Mouse (Mus musculus): ENCODE data around the gene Melk. TPM values are rescaled to one million over a fixed set of nuclear protein-coding genes. Genes with fewer than 3 reads are reported as not detected.

Gene Melk
- polyA plus RNA-seq, 1 experiment from 2014 or later = 5.7 TPM

DNA sequence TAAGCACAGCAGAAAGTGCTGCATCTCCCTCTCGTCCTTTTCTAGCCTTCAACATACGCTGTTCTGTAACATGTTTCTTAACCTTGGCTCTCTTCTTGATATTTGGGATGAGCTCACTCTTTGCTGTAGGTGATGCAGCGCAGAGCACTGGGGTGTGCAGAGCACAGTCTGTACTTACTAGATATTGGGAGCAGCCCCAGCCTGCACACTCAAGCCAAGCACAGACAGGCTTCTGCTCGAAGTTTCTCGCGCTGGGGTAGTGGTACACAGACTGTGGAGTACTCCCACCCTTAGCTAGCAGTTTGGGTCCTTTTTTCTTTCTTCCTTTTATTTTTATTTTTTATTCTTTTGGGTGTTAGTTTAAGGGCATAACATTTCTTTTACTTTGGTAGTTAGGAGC, 19.8 kb downstream of the Melk start:
- no peak overlapping the region for H3K4me2 ChIP-seq (replicated peaks)
- H3K9me3 ChIP-seq (ENCODE audit: control insufficient read depth, low read length) = no peaks in the 10 kb centered on the region
- DNase-seq (ENCODE audit: low spot score) (no peak), ATAC-seq (ENCODE audit: low FRiP score) (no peak)
- no peak overlapping the region for H3K27ac ChIP-seq
- no peaks in the 10 kb centered on the region for H3K27me3 ChIP-seq (ENCODE audit: control insufficient read depth, insufficient read depth, low read length)
- H3K4me3 ChIP-seq (replicated peaks; ENCODE audit: low read length) = no peak overlapping the region
- no peaks in the 10 kb centered on the region for H3K36me3 ChIP-seq (replicated peaks; ENCODE audit: control insufficient read depth, insufficient read depth)
- no peak overlapping the region for H3K9ac ChIP-seq
- no peaks in the 10 kb centered on the region for H3K4me1 ChIP-seq (replicated peaks; ENCODE audit: control insufficient read depth, insufficient read depth, low read length)
- 91% methylated on average over 6 of the region's 6 CpGs for WGBS

GRCm38 (mm10) chr4:44322124-44322523, 21.4 kb downstream of the Melk start:
- Histone ChIP-seq H3K27ac (no peak overlapping the region), H3K4me2 (replicated peaks) (no peak overlapping the region), H3K27me3 (ENCODE audit: control insufficient read depth, insufficient read depth, low read length) (no peaks in the 10 kb centered on the region), H3K9ac (no peak overlapping the region), H3K4me3 (replicated peaks; ENCODE audit: low read length) (no peak overlapping the region), H3K9me3 (ENCODE audit: control insufficient read depth, low read length) (no peaks in the 10 kb centered on the region), H3K4me1 (replicated peaks; ENCODE audit: control insufficient read depth, insufficient read depth, low read length) (no peaks in the 10 kb centered on the region), H3K36me3 (replicated peaks; ENCODE audit: control insufficient read depth, insufficient read depth) (no peaks in the 10 kb centered on the region)
- DNase-seq (ENCODE audit: low spot score) = no peak
- ATAC-seq (ENCODE audit: low FRiP score) = no peak
- WGBS = 91% methylated on average over 7 of the region's 7 CpGs

- no peak overlapping the region for H3K9ac ChIP-seq
- DNase-seq (ENCODE audit: low spot score) (peak; percentile 70), ATAC-seq (ENCODE audit: low FRiP score) (no peak)
- no peaks in the 10 kb centered on the region for H3K4me1 ChIP-seq (replicated peaks; ENCODE audit: control insufficient read depth, insufficient read depth, low read length)
- no peaks in the 10 kb centered on the region for H3K36me3 ChIP-seq (replicated peaks; ENCODE audit: control insufficient read depth, insufficient read depth)
- no peak overlapping the region for H3K4me2 ChIP-seq (replicated peaks)
- WGBS = 40% methylated on average over 4 of the region's 4 CpGs
- no peaks in the 10 kb centered on the region for H3K9me3 ChIP-seq (ENCODE audit: control insufficient read depth, low read length)
- H3K27me3 ChIP-seq (ENCODE audit: control insufficient read depth, insufficient read depth, low read length) = no peaks in the 10 kb centered on the region
- H3K4me3 ChIP-seq (replicated peaks; ENCODE audit: low read length) = no peak overlapping the region
- no peak overlapping the region for H3K27ac ChIP-seq
These were observed 24.8 kb downstream of the Melk start for GRCm38 (mm10) chr4:44325453-44325852.

DNA sequence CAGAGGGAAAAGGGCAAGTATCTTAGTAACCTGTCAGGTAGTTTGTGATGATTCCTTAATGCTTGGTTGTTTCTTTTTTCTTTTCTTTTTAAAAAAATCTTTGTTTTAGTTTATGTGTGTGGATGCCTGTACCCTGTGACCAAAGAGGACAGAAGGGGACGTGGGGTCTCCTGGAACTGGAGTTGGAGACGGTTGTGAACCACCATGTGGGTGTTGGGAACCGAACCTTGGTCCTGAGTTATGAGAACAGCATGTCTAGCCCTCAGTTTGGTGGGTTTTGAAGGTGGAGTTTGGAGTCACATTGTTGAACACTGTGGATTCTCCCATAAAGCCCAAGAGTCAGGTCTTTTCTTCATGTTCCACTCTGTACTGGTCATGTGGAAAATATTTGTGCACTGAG, 26.0 kb downstream of the Melk start:
- 91% methylated on average over 3 of the region's 3 CpGs for WGBS
- no peak for DNase-seq (ENCODE audit: low spot score)

GRCm38 (mm10) chr4:44327976-44328375, 27.3 kb downstream of the Melk start:
- 85% methylated on average over 1 of the region's 1 CpGs for WGBS
- H3K9me3 ChIP-seq (ENCODE audit: control insufficient read depth, low read length) = no peaks in the 10 kb centered on the region
- DNase-seq (ENCODE audit: low spot score) = peak; percentile 35
- no peaks in the 10 kb centered on the region for H3K27me3 ChIP-seq (ENCODE audit: control insufficient read depth, insufficient read depth, low read length)
- no peak overlapping the region for H3K4me3 ChIP-seq (replicated peaks; ENCODE audit: low read length)
- H3K4me2 ChIP-seq (replicated peaks) = no peak overlapping the region
- no peaks in the 10 kb centered on the region for H3K4me1 ChIP-seq (replicated peaks; ENCODE audit: control insufficient read depth, insufficient read depth, low read length)
- no peaks in the 10 kb centered on the region for H3K36me3 ChIP-seq (replicated peaks; ENCODE audit: control insufficient read depth, insufficient read depth)
- no peak overlapping the region for H3K27ac ChIP-seq
- no peak overlapping the region for H3K9ac ChIP-seq
- no peak for ATAC-seq (ENCODE audit: low FRiP score)

More for the DNA sequence above, 26.0 kb downstream of the Melk start:
- no peaks in the 10 kb centered on the region for H3K9me3 ChIP-seq (ENCODE audit: control insufficient read depth, low read length)
- no peak overlapping the region for H3K9ac ChIP-seq
- H3K27ac ChIP-seq = no peak overlapping the region
- H3K4me3 ChIP-seq (replicated peaks; ENCODE audit: low read length) = no peak overlapping the region
- H3K36me3 ChIP-seq (replicated peaks; ENCODE audit: control insufficient read depth, insufficient read depth) = no peaks in the 10 kb centered on the region
- no peak overlapping the region for H3K4me2 ChIP-seq (replicated peaks)
- ATAC-seq (ENCODE audit: low FRiP score) = no peak
- H3K4me1 ChIP-seq (replicated peaks; ENCODE audit: control insufficient read depth, insufficient read depth, low read length) = no peaks in the 10 kb centered on the region
- H3K27me3 ChIP-seq (ENCODE audit: control insufficient read depth, insufficient read depth, low read length) = no peaks in the 10 kb centered on the region

DNA sequence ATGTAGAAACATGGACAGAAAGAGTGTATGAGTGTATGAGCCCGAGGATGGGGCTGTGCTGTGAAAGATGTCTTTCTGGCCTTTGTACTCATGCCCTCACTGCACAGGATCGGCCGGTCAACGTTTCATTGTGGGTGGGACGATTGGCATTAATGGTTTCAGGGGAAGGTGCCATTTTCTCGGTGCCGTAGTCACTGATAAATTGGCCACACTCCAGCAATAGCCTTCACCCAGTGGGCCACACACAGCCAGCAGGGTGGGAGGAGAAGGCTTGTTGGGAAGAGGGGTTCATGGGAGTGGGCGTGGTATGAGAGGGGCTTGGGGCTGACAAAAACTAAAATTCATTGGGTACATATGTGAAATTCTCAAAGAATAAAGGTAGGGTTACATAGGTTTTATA, 34.3 kb downstream of the Melk start:
- no peak overlapping the region for H3K4me3 ChIP-seq (replicated peaks; ENCODE audit: low read length)
- WGBS = 92% methylated on average over 8 of the region's 8 CpGs
- H3K9ac ChIP-seq = no peak overlapping the region

GRCm38 (mm10) chr4:44361670-44362069, 61.0 kb downstream of the Melk start:
- no peak for ATAC-seq (ENCODE audit: low FRiP score)
- 91% methylated on average over 7 of the region's 7 CpGs for WGBS
- no peaks in the 10 kb centered on the region for H3K9me3 ChIP-seq (ENCODE audit: control insufficient read depth, low read length)

More for the DNA sequence above, 34.3 kb downstream of the Melk start:
- no peaks in the 10 kb centered on the region for H3K9me3 ChIP-seq (ENCODE audit: control insufficient read depth, low read length)
- H3K36me3 ChIP-seq (replicated peaks; ENCODE audit: control insufficient read depth, insufficient read depth) = no peaks in the 10 kb centered on the region
- no peak overlapping the region for H3K27ac ChIP-seq
- no peaks in the 10 kb centered on the region for H3K27me3 ChIP-seq (ENCODE audit: control insufficient read depth, insufficient read depth, low read length)
- H3K4me1 ChIP-seq (replicated peaks; ENCODE audit: control insufficient read depth, insufficient read depth, low read length) = no peaks in the 10 kb centered on the region
- DNase-seq (ENCODE audit: low spot score) = no peak
- no peak for ATAC-seq (ENCODE audit: low FRiP score)
- H3K4me2 ChIP-seq (replicated peaks) = no peak overlapping the region

DNA sequence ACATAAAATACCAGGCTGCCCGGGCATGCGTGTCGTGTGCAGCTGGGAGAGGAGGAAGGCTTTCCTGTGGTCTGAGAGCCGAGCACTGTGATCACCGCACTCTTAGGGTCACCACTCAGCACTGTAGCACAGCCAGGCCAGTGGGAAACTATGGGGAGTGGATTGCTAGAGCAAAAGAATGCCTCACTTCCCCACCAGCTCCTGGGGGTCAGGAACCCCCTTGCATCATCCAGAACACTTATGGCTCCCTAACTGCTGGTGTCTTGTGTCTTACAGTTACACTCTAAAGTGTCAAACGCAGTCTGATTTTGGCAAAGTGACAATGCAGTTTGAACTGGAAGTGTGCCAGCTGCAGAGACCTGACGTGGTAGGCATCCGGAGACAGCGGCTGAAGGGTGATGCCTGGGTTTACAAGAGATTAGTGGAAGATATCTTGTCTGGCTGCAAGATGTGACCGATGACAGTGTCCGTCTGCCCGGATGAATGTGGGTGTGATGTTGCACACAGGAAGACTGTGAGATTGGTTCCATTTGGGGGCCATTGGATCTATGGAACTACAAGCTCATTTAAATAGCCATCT, 62.8 kb downstream of the Melk start:
- 65% methylated on average over 12 of the region's 12 CpGs for WGBS
- no peak overlapping the region for H3K9ac ChIP-seq
- H3K27ac ChIP-seq = no peak overlapping the region

More at GRCm38 (mm10) chr4:44361670-44362069, 61.0 kb downstream of the Melk start:
- no peak overlapping the region for H3K4me2 ChIP-seq (replicated peaks)
- H3K4me1 ChIP-seq (replicated peaks; ENCODE audit: control insufficient read depth, insufficient read depth, low read length) = 0 out of 2 replicates have a peak, but pooled peaks cover 7% of the 10 kb centered on the region
- H3K27me3 ChIP-seq (ENCODE audit: control insufficient read depth, insufficient read depth, low read length) = no peaks in the 10 kb centered on the region
- DNase-seq (ENCODE audit: low spot score) = no peak
- no peaks in the 10 kb centered on the region for H3K36me3 ChIP-seq (replicated peaks; ENCODE audit: control insufficient read depth, insufficient read depth)
- no peak overlapping the region for H3K27ac ChIP-seq
- H3K4me3 ChIP-seq (replicated peaks; ENCODE audit: low read length) = no peak overlapping the region
- H3K9ac ChIP-seq = no peak overlapping the region

DNA sequence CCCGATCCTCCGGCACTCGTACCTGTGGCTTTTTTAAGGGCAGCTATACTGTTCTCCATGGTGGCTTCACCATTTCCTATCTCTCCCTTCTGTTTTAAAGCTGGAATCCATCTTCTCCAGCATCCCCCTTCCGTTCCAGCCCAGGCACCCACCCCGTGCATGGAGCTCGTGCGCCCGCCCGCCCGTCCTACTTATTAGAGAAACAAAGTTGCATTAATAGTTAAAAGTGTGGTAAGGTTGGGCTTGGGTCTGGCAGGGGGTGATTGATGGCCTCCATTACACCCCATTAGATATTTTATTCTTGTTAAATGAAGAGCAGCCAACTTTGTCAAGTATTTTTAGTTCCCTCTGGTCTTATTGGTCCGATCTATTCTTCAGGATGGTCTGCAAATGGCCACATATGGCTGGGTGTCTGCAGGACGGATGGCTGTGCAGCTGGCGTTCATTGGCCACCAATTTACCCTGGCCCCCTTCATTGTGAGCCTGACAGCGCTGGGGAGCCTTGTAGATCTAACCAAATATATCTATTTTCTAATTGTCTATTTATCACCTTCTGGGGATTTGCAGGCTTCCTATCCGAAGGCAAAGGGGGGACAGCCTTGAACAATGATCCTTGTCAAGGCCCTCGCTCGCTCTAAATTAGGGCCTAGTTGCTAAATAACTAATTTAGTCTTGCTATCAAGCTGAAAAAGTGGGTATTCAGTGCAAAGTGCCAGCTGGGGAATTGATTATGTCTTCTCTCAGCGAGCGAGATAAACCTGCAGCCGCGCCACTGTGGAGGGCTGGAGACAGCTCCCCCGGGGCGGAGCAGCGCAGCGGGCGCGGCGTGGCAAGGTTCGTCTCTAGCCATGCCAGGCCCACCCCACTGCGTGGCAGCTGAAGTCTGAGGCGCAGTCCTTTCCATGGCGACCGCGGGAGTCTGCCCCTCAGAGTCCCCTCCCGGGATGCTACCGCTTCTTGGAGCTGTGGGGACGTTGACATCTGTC, 91.8 kb downstream of the Melk start:
- 46% methylated on average over 34 of the region's 37 CpGs for WGBS

More for the DNA sequence above, 62.8 kb downstream of the Melk start:
- ATAC-seq (ENCODE audit: low FRiP score) = no peak
- H3K4me1 ChIP-seq (replicated peaks; ENCODE audit: control insufficient read depth, insufficient read depth, low read length) = 0 out of 2 replicates have a peak, but pooled peaks cover 7% of the 10 kb centered on the region
- no peaks in the 10 kb centered on the region for H3K9me3 ChIP-seq (ENCODE audit: control insufficient read depth, low read length)
- no peaks in the 10 kb centered on the region for H3K36me3 ChIP-seq (replicated peaks; ENCODE audit: control insufficient read depth, insufficient read depth)
- H3K4me3 ChIP-seq (replicated peaks; ENCODE audit: low read length) = no peak overlapping the region
- peak; percentile 33 for DNase-seq (ENCODE audit: low spot score)
- H3K4me2 ChIP-seq (replicated peaks) = no peak overlapping the region
- no peaks in the 10 kb centered on the region for H3K27me3 ChIP-seq (ENCODE audit: control insufficient read depth, insufficient read depth, low read length)

More for the DNA sequence above, 91.8 kb downstream of the Melk start:
- DNase-seq (ENCODE audit: low spot score) (peak; percentile 42), ATAC-seq (ENCODE audit: low FRiP score) (peak; percentile 48; the same call in 1 of the 2 replicates)
- Histone ChIP-seq H3K9ac (no peak overlapping the region), H3K9me3 (ENCODE audit: control insufficient read depth, low read length) (no peaks in the 10 kb centered on the region), H3K27ac (no peak overlapping the region; the same call in 1 of the 2 replicates), H3K4me1 (replicated peaks; ENCODE audit: control insufficient read depth, insufficient read depth, low read length) (peaks cover 8% of the 10 kb centered on the region; the same call in 1 of the 2 replicates), H3K36me3 (replicated peaks; ENCODE audit: control insufficient read depth, insufficient read depth) (no peaks in the 10 kb centered on the region), H3K27me3 (ENCODE audit: control insufficient read depth, insufficient read depth, low read length) (no peaks in the 10 kb centered on the region), H3K4me2 (replicated peaks) (peak overlapping the region; percentile 20), H3K4me3 (replicated peaks; ENCODE audit: low read length) (no peak overlapping the region)

Measured in hindbrain, embryonic 14.5 days (tissue).